ENCODE assay signal across 18 mouse cellular contexts in genomic region chr5:8667758-8668474, GRCm38 (mm10). TPM values are rescaled to one million over a fixed set of nuclear protein-coding genes. Genes with fewer than 3 reads are reported as not detected.
"Had no signal": no experiment of that assay in that cellular context is flagged by ENCODE, and none has a peak within 500 bp of the region (broad histone marks: within the 10 kb centered on the region; RNA-seq: fewer than 3 reads in every experiment).

No protein-coding gene starts in this region.

- H3K4me2 ChIP-seq: limb, embryonic 12.5 days; limb, embryonic 15.5 days; liver, embryonic 13.5 days; midbrain, embryonic 11.5 days had no signal

- H3K9ac ChIP-seq: limb, embryonic 12.5 days; limb, embryonic 15.5 days; liver, embryonic 13.5 days had no signal

- ATAC-seq: hindbrain, postnatal 0 days; inflammation-experienced regulatory T-cells, adult 6 months had no signal

- H3K4me3 ChIP-seq: layer of hippocampus, adult 2 months; left cerebral cortex, adult 2 months; limb, embryonic 12.5 days; limb, embryonic 15.5 days; liver, embryonic 13.5 days had no signal

- DNase-seq: kidney, postnatal 25 days; layer of hippocampus, postnatal 36 days; left cerebral cortex, postnatal 4 days; liver, embryonic 13.5 days; lung, adult 2 months; lung, postnatal 14 days; lung, postnatal 4 days; midbrain, embryonic 14.5 days; thymus, adult 18-20 months; thymus, postnatal 36 days had no signal

- H3K27me3 ChIP-seq: limb, embryonic 12.5 days; limb, embryonic 15.5 days; liver, embryonic 13.5 days had no signal

- H3K4me1 ChIP-seq: limb, embryonic 12.5 days; limb, embryonic 15.5 days; liver, embryonic 13.5 days had no signal

- H3K36me3 ChIP-seq: limb, embryonic 12.5 days; limb, embryonic 15.5 days; liver, embryonic 13.5 days had no signal

- H3K27ac ChIP-seq: hindbrain, postnatal 0 days; layer of hippocampus, adult 2 months; left cerebral cortex, adult 2 months; limb, embryonic 12.5 days; limb, embryonic 15.5 days; liver, embryonic 13.5 days had no signal

- H3K9me3 ChIP-seq: limb, embryonic 12.5 days; limb, embryonic 15.5 days; liver, embryonic 13.5 days had no signal

RNA-seq across cellular contexts. Expression of gene Rundc3b, which starts 45.2 kb away (rescaled TPM):
- total RNA-seq: megakaryocyte-erythroid progenitor cell, adult 5-6 weeks had no signal
